Mouse (Mus musculus) splenic B cell, adult 2 months (primary cell): ENCODE measurements around the gene Mier2.
A peak's percentile ranks its signal among the peaks of the same experiment; 100 is the strongest.

ENCODE experiments used
- DNase-seq: peaks from one replicate; pipeline ENCODE4 v3.0.0-alpha.2; 2011; ENCODE audit warnings: low read depth, low spot score
- H3K27me3 ChIP-seq: 2 replicates; pipeline ENCODE4 v1.6.1; 2012; ENCODE audit warnings: mild to moderate bottlenecking, low read length, moderate library complexity, mixed read lengths; ENCODE audit not compliant: control insufficient read depth, poor library complexity, insufficient read depth, severe bottlenecking
- H3K36me3 ChIP-seq: 2 replicates; pipeline ENCODE4 v1.6.1; 2012; ENCODE audit warnings: mild to moderate bottlenecking, low read length, moderate library complexity, mixed read lengths; ENCODE audit not compliant: control insufficient read depth, poor library complexity, insufficient read depth, severe bottlenecking

Mier2 gene

DNA sequence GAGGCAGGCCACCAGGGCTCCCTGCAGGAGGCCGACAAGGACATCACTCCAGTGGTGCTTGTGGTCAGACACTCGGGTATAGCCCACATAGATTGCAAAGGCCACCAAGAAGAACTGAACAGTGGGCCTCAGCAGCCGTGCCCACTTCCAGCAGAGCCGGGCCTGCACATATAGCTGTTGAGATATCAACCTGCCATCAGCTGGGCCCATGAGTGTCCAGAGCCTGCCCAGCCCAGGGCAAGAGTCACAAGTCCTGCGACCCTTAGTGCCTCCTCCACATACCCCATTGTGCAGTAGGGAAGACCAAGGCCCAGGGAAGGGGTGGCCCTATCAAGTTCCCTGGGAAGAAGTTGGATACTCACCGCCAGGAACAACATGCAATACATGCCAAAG, 27.6 kb downstream of the Mier2 start:
- no peaks in the 10 kb centered on the region for H3K27me3 ChIP-seq
- H3K36me3 ChIP-seq, result no peaks in the 10 kb centered on the region
- no peak for DNase-seq

DNA sequence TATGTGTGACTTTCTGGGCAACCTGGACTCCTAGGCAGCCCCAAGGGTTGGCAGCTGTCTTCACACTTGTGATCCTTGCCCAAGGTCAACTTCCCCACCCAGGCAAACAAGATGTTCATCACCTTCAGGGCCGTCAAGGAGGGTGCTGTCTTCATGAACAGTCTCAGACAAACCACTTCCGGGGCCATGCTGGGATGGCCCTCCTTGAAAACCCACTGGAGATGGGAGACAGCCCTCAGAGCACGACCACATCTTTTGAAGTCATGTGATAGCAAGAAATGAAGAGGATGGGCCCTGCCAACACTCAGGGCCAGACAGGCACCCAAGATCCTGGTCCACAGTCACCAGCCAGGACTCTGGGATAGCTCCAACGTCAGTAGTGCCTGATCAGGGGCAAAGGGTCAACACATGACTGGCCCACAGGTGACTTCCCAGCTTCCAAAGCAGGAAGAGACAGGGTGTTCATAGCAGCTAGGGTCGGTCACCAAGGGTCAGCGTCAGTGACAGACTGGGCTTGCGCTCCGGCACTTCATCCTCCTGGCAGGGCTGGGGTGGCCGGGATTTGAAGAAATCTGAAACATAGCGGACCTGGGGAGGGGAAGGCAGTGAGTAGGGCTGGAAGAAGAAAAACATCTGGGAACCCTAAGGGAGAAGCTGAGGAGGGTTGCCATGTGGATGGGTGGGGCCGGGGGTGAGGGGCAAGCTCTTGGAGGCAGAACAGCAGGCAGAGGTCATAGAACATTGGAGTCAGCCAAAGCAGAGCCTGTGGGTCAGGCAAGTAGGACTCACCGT, 28.1 kb downstream of the Mier2 start:
- H3K36me3 ChIP-seq, result no peaks in the 10 kb centered on the region
- no peak for DNase-seq
- H3K27me3 ChIP-seq, result no peaks in the 10 kb centered on the region

DNA sequence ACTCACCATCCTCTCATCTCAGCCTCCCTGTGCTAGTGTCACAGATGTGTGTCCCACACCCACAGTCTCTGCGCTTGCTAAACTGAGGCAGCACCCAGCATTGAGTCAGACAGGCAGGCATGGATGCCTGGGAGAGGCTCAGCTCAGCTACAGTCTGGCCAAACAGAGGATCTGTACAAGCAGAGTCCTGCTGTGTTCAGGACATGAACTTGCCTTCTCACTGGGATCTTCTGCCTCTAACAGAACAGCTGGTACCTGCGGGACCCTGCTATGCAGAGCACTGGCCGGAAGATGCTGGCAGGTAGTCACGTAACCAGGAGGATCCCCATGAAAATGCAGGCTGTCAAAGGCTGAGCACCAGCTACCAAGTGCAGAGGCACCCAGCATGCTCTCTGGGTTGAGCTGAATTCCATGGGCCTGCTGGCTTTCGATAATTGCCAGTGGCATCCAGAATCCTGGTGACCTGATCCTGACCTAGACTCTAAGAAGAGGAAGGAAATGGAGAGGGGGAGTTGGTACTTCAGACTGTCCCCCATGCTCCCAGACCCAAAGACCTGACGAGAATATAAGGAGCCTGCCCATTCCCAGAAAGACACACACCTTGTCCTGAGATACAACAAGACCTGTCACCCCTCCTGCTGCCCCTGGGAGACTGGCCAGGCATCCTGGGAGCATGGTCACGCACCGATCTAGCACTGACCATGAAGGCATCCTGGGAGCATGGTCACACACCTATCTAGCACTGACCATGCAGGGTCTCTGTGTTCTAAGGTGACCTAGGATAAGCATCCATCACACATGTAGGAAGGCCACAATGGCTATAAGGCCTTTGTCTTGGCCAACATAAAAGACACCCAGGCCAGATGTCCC, 29.3 kb downstream of the Mier2 start:
- Histone ChIP-seq H3K36me3 (no peaks in the 10 kb centered on the region; the same call in 1 of the 2 replicates), H3K27me3 (no peaks in the 10 kb centered on the region)
- DNase-seq, result no peak

DNA sequence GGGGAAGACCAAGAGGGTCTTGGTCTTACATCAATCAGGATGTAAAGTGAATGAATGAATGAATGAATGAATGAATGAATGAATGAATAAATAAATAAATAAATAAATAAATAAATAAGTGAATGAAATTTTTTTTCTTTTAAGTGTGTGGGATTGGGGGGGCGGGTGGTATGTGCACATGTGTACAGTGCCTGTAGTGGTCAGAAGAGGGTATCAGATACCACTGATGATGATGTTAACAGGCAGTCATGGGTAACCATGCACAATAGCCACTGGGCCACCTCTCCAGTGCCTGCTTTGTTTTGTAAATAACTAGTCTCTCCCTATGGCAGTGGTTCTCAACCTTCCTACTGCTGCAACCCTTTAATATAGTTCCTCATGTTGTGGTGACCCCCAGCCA, 30.6 kb downstream of the Mier2 start:
- H3K36me3 ChIP-seq, result no peaks in the 10 kb centered on the region; the same call in 1 of the 2 replicates
- H3K27me3 ChIP-seq, result no peaks in the 10 kb centered on the region
- no peak for DNase-seq

DNA sequence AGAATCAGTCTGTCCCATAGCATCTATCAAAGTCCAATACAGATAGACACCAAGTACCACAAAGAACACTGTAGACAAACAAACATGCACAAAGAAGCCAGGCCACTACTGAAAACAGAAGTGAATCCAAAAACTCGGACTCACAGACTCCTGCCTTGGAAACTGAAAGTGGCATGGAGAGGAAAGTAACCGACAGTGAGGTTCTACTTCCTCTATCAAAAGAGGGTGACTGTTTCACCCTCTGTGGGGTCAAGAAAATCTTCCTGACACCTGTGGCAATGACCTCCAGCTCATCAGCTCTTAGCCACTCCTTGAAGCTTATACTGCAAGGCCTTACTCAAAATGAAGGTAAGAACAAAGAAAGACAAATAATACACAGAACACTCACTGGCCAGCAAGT, 48.3 kb downstream of the Mier2 start:
- DNase-seq, result peak; percentile 58
- no peaks in the 10 kb centered on the region for H3K36me3 ChIP-seq

DNA sequence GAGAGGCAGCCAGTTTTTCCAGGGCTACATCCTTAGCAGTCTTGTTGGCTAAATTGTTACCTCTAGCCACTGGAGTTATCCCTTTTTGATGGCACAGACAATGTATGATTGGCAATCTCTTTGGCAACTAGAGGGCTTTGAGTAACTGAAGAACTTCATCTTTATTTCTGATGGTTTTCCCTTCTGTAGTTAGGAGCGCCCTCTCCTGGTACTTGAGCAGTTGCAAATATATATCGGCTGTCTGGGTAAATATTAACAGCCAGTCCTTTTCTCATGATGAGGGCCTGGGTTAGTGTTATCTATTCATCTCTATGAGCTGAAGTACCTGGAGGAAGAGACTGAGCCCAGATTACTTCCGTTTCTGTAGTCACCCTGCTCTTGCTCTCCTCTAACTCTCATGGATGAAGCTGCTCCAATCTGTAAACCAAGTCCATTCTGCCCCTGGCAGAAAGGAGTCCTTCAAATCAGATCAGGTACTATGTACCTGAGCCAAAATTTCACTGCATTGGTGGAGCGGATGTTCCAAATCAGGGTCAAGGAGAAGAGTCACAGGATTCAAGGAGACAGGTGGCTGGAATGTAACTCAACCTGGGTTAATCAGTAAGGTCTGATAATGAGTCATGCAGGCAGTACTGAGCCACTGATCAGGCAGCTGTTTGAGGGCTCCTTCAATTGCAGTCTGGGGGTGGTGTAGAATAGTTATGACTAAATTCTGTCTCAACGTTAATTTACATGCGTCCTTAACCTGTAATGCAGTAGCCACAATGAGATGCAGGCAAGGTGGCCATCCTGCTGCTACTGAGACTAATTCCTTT, 52.0 kb downstream of the Mier2 start:
- H3K36me3 ChIP-seq, result no peaks in the 10 kb centered on the region
- DNase-seq, result peak; percentile 47
- no peaks in the 10 kb centered on the region for H3K27me3 ChIP-seq

More for the DNA sequence above, 48.3 kb downstream of the Mier2 start:
- no peaks in the 10 kb centered on the region for H3K27me3 ChIP-seq

DNA sequence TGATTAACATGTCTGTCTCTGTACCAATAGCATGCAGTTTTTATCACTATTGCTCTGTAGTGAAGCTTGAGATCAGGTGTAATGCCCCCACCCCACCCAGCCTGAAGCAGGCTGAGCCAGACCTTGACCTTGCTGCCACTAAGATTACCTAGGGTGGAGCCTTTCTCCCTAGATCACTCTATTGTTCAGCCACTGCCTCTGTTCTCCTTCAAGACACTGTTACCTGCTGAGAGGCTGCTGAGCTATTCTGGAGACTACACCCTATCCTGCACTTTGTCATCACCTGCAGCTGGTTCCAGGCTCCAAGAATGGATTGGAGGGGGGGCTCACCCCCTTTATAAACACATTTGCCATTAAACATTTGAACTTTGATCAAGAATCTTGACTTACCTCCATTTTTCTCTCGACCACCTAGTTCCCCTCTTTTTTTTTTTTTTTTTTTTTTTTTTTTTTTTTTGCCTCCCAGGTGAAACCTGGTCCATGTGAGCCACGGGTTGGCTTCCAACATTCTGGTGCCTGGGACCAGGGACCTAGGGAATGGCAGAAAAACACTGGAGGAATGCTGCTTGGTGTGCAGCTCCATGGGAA, 58.2 kb downstream of the Mier2 start:
- no peaks in the 10 kb centered on the region for H3K36me3 ChIP-seq
- H3K27me3 ChIP-seq, result no peaks in the 10 kb centered on the region; the same call in 1 of the 2 replicates
- no peak for DNase-seq

DNA sequence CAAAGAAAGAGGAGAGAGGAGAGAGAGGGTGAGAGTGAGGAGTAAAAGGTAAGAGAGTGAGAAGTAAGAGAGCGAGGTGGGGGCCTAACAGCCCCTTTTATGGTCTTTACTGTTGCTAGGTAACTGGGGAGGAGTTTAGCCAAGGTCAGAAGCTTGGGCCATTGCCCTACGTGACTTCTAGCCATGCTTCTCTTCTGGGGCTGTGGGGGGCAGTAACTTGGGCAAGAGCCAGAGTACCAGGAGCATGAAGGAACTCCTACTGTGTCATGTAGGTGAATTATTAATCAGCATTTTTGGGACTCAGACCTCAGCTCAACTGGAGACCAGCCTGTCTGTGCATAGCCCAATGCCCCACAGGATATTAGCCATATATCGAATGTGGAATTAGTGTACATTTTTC, 59.1 kb downstream of the Mier2 start:
- no peaks in the 10 kb centered on the region for H3K36me3 ChIP-seq
- no peak for DNase-seq
- H3K27me3 ChIP-seq, result no peaks in the 10 kb centered on the region; the same call in 1 of the 2 replicates
